Mouse (Mus musculus): ENCODE data around the gene Lrrc8c.

DNA sequence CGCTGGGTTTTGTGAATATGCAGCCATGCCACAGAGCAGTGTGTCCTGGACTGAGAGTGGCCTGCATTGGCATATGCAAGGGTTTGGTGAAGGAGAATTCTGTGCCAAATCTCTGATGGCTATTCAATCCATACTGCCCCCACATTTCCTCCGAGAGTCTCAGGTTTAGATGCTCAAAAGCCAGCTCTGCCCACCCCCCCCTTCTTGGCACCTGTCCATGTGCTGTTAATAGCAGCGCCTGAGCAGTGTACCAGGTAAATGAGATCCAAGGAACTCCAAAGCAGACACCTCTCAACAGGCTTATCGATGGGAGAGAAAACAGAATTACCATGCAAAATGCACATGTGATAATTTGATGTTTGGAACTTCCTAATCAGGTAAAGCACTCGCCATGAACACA lies 29.0 kb upstream of the Lrrc8c start:
- TF ChIP-seq POLR2A (IDR thresholded peaks at IDR 0.05; ENCODE audit: borderline replicate concordance, insufficient read depth, low read length) (no peak), CTCF (IDR thresholded peaks at IDR 0.05; ENCODE audit: borderline replicate concordance, insufficient read depth, low read depth, low read length) (no peak)
